Mouse (Mus musculus) lung, adult 2 months (tissue): ENCODE measurements at regions not wholly inside any gene's neighbourhood (a gene's known extent, or its start where the extent isn't known, plus 50 kb on each side); places are given as distances from the start of the nearest gene placed in this dataset.

Experiments used
- CTCF ChIP-seq: fragments of 200-500 bp; IDR thresholded peaks from 2 replicates; pipeline ENCODE4 v1.5.1; 2011; ENCODE audit warnings: mild to moderate bottlenecking, low read length, control low read depth; ENCODE audit not compliant: insufficient read depth
- POLR2A ChIP-seq: fragments of 200-500 bp; IDR thresholded peaks from 2 replicates; pipeline ENCODE4 v1.6.1; 2011; ENCODE audit warnings: low read depth, mild to moderate bottlenecking, control low read depth, low read length, borderline replicate concordance; ENCODE audit errors: extremely low read depth

- TF ChIP-seq CTCF (no peak), POLR2A (no peak)
Observed at GRCm38 (mm10) chr9:52251455-52251854, 83.1 kb upstream of the Zc3h12c start.
